Mouse (Mus musculus) forebrain, embryonic 10.5 days (tissue): ENCODE data around the gene Opcml. TPM values are rescaled to one million over a fixed set of nuclear protein-coding genes. Genes with fewer than 3 reads are reported as not detected.

Experiments
- DNase-seq: peaks from one replicate; pipeline ENCODE4 v3.0.0-alpha.2; 2017; ENCODE audit warnings: low spot score; ENCODE audit errors: extremely low spot score
- H3K27ac ChIP-seq: fragments of 300-500 bp; sonication (generic); 2 replicates; pipeline ENCODE4 v1.5.1; 2016; ENCODE audit warnings: mild to moderate bottlenecking
- H3K27me3 ChIP-seq: fragments of 300-500 bp; sonication (generic); 2 replicates; pipeline ENCODE4 v1.6.1; 2016; ENCODE audit warnings: mild to moderate bottlenecking; ENCODE audit not compliant: poor library complexity, severe bottlenecking
- H3K36me3 ChIP-seq: fragments of 300-500 bp; sonication (generic); replicated peaks from 2 replicates; pipeline ENCODE4 v1.6.1; 2016; ENCODE audit warnings: mild to moderate bottlenecking, moderate library complexity
- H3K4me1 ChIP-seq: fragments of 300-500 bp; sonication (generic); 2 replicates; pipeline ENCODE4 v1.6.1; 2016
- H3K4me3 ChIP-seq: fragments of 300-500 bp; sonication (generic); 2 replicates; pipeline ENCODE4 v1.5.1; 2016; ENCODE audit warnings: mild to moderate bottlenecking, moderate library complexity
- H3K9me3 ChIP-seq: fragments of 300-500 bp; sonication (generic); 2 replicates; pipeline ENCODE4 v1.6.1; 2016; ENCODE audit warnings: mild to moderate bottlenecking, moderate library complexity
- WGBS: fragments of 180-500 bp; shearing (Covaris S2); methylation state at CpG from one replicate; pipeline ENCODE4 v1.1.7; 2016; 5-methylcytosine and 5-hydroxymethylcytosine counted together
- polyA plus RNA-seq: library from polyadenylated mRNA; unstranded; fragments of >200 nt; fragmentation: Nextera tagmentation; extraction: Ambion mirVana; gene quantifications from 2 replicates; pipeline ENCODE4 v1.2.1, GENCODE M21; 2016

The Opcml gene
- polyA plus RNA-seq, 1 experiment from 2014 or later, result 1.4 TPM

GRCm38 (mm10) chr9:28588488-28588887, 797.9 kb downstream of the Opcml start:
- WGBS, result 96% methylated on average over 1 of the region's 1 CpGs
- Histone ChIP-seq H3K4me1 (peaks cover 17% of the 10 kb centered on the region), H3K36me3 (no peaks in the 10 kb centered on the region), H3K27me3 (no peaks in the 10 kb centered on the region), H3K27ac (no peak overlapping the region), H3K9me3 (no peaks in the 10 kb centered on the region), H3K4me3 (no peak overlapping the region)
- DNase-seq, result no peak

- no peaks in the 10 kb centered on the region for H3K36me3 ChIP-seq
- no peaks in the 10 kb centered on the region for H3K27me3 ChIP-seq
- H3K4me3 ChIP-seq, result no peak overlapping the region
- H3K27ac ChIP-seq, result 0 out of 2 replicates have a peak overlapping the region, but pooled peaks have one; percentile 51
- 21% methylated on average over 3 of the region's 3 CpGs for WGBS
- no peak for DNase-seq
- H3K4me1 ChIP-seq, result peaks cover 34% of the 10 kb centered on the region
- no peaks in the 10 kb centered on the region for H3K9me3 ChIP-seq
Observed at GRCm38 (mm10) chr9:28592208-28592607, 801.6 kb downstream of the Opcml start.

DNA sequence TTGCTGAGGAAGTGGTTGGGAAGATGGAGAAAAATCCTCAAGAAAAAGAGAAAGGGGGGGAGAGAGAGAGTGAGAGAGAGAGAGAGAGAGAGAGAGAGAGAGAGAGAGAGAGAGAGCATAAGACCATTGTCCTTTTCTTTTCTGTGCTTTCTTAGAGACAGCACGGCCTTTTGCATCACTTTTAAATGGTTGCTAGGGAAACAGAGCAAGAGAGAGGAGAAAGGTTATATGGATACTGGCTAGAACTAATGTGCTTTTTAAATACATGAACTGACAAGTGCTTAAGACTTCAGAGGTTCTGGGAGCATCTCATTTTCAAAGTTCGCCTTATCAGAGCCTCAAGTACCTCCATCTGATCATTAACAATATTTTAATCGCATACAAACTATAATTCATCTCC, 804.5 kb downstream of the Opcml start:
- peaks cover 29% of the 10 kb centered on the region for H3K4me1 ChIP-seq
- 85% methylated on average over 3 of the region's 3 CpGs for WGBS
- DNase-seq, result no peak
- no peaks in the 10 kb centered on the region for H3K9me3 ChIP-seq
- no peaks in the 10 kb centered on the region for H3K27me3 ChIP-seq
- H3K4me3 ChIP-seq, result no peak overlapping the region
- H3K27ac ChIP-seq, result peak overlapping the region; percentile 44; the same call in 1 of the 2 replicates
- no peaks in the 10 kb centered on the region for H3K36me3 ChIP-seq

GRCm38 (mm10) chr9:28605561-28605960, 815.0 kb downstream of the Opcml start:
- no peaks in the 10 kb centered on the region for H3K4me1 ChIP-seq
- no peaks in the 10 kb centered on the region for H3K27me3 ChIP-seq
- DNase-seq, result no peak
- H3K4me3 ChIP-seq, result no peak overlapping the region
- H3K9me3 ChIP-seq, result no peaks in the 10 kb centered on the region
- WGBS, result 83% methylated on average over 1 of the region's 1 CpGs
- no peaks in the 10 kb centered on the region for H3K36me3 ChIP-seq
- no peak overlapping the region for H3K27ac ChIP-seq

DNA sequence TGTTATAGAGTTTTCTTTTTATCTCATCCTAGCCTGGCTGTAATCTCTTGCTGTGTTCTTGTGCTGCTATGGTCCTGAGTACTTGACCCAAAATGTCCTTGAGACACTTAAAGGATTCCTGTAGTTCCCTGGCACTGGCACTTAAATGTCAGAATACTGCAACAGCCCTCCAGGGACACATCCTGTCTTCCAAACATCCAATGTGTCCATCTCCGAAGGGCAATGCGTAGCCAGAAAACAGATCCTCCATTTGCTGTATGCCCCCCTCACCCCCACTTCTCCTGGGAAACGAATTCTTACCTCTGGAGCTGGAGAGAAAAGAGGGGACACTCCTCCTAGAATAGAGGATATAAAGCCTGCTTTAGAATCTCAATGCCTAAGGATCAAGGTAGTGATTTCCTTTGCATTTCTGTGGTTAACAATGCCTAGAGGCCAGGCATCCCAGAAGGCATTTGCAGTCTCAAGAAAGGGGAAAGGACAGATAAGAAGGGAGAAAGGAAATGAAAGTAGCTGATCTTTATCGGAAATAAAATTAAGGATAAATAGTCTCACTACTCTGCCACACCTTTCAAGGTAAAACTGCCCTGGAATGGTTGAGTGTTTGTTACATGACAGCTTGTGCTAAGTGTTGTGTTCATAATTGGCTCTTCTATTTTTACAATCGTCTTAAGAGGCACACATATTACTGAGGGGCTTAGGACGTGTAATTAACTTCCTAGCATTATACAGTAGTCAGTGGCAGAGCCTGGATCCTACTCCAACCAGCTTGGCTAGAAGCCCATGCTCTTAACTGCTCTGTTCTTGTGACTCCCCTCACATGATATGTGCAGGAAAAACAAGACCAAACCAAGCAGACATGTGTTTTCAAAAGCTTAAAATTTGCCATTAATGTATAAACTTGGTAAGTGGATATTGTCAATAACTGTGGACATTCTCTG, 823.4 kb downstream of the Opcml start:
- Histone ChIP-seq H3K9me3 (no peaks in the 10 kb centered on the region), H3K27ac (no peak overlapping the region), H3K4me3 (no peak overlapping the region), H3K36me3 (no peaks in the 10 kb centered on the region), H3K4me1 (0 out of 2 replicates have a peak, but pooled peaks cover 7% of the 10 kb centered on the region), H3K27me3 (no peaks in the 10 kb centered on the region)
- DNase-seq, result no peak
- WGBS, result 37% methylated on average over 6 of the region's 6 CpGs

DNA sequence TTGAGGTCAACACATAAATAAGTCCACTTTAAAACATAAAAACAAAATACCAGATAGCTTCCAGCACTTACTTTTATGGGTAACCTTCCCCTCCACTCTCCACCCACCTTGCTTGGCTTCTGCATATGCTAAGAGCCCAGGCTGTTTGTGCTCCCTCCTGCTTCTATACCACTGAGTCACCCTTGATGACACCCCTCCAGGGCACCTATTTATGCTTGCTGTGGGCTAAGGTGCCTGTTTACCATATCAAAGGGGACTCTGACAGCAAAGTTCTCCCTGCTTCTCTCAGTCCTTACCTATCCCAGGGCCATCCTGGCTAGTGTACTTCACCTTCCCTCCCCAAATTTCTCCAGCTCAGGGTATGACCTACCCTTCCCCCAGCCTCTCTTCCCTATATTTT, 824.9 kb downstream of the Opcml start:
- Histone ChIP-seq H3K9me3 (no peaks in the 10 kb centered on the region), H3K4me1 (0 out of 2 replicates have a peak, but pooled peaks cover 7% of the 10 kb centered on the region), H3K4me3 (no peak overlapping the region), H3K27ac (no peak overlapping the region), H3K27me3 (no peaks in the 10 kb centered on the region), H3K36me3 (no peaks in the 10 kb centered on the region)
- DNase-seq, result no peak

DNA sequence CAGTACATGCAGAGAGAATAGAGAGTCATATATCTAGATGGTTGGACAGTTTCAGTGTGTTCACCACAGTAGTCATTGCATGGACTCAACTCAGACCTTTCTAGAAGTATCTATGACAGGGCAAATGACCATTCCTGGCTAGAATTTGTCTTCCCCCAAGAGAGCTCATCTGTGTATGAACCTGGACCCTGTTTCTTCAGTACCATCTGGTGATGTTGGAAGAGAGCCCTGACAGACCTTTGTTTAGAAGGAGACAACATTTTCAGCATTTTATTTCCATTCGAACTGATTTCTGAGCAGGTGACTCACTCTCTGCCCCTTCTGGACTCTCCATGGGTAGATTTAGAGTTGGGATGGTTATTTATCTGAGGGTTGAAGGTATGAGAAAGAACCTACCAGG, 827.1 kb downstream of the Opcml start:
- Histone ChIP-seq H3K27ac (no peak overlapping the region), H3K27me3 (no peaks in the 10 kb centered on the region), H3K36me3 (no peaks in the 10 kb centered on the region), H3K4me3 (no peak overlapping the region), H3K4me1 (0 out of 2 replicates have a peak, but pooled peaks cover 7% of the 10 kb centered on the region), H3K9me3 (no peaks in the 10 kb centered on the region)
- 72% methylated on average over 1 of the region's 1 CpGs for WGBS
- DNase-seq, result no peak

GRCm38 (mm10) chr9:28618186-28618892, 827.8 kb downstream of the Opcml start:
- 87% methylated on average over 2 of the region's 2 CpGs for whole genome bisulfite sequencing
- no peaks in the 10 kb centered on the region for H3K27me3 ChIP-seq
- 0 out of 2 replicates have a peak, but pooled peaks cover 7% of the 10 kb centered on the region for H3K4me1 ChIP-seq
- no peak overlapping the region for H3K4me3 ChIP-seq
- H3K36me3 ChIP-seq, result no peaks in the 10 kb centered on the region
- H3K27ac ChIP-seq, result no peak overlapping the region
- H3K9me3 ChIP-seq, result no peaks in the 10 kb centered on the region
- no peak for DNase-seq

DNA sequence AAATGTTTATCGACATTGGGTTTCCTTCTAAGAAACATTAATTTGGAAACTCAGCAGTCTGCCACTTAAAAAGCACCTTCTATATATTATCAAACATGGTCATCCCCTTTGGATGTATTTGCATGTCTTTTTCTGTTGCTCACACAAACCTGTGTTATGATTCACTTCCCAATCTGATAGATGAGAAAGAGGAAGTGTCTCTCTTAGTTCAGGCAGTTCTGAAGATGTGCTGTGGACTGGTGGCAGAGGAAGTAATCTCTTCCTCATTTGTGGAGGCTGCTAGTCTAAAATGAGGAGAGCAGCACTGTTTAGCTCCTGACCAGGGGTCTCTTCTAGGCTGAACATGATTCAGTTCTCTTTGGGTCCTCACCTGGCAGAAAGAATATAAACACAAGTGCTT, 831.4 kb downstream of the Opcml start:
- Histone ChIP-seq H3K27ac (no peak overlapping the region), H3K4me3 (no peak overlapping the region), H3K9me3 (no peaks in the 10 kb centered on the region), H3K4me1 (no peaks in the 10 kb centered on the region), H3K36me3 (no peaks in the 10 kb centered on the region), H3K27me3 (no peaks in the 10 kb centered on the region)
- DNase-seq, result no peak
- WGBS, result 95% methylated on average over 1 of the region's 1 CpGs

DNA sequence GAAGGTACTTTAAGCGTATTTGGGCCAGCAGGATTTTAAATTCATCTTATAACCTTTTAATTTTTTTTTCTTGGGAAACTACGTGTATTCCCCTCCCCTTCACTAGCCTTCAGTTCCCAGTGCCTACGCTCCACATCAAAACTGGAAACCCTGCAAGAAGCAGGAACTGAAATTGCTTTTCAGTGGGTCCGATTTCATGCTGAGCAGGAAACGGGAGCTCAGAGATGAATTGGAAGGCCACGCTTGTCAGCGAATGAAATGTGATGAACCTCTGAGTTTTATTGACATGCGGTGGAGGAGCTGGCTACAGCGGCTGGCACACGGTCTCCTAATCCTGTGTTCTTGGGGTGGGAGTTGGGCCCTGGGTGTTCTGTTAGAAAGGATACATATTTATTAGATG, 834.3 kb downstream of the Opcml start:
- no peaks in the 10 kb centered on the region for H3K36me3 ChIP-seq
- H3K4me3 ChIP-seq, result no peak overlapping the region
- 67% methylated on average over 10 of the region's 10 CpGs for WGBS
- H3K4me1 ChIP-seq, result no peaks in the 10 kb centered on the region
- H3K27ac ChIP-seq, result no peak overlapping the region
- no peaks in the 10 kb centered on the region for H3K27me3 ChIP-seq
- no peaks in the 10 kb centered on the region for H3K9me3 ChIP-seq
- no peak for DNase-seq

DNA sequence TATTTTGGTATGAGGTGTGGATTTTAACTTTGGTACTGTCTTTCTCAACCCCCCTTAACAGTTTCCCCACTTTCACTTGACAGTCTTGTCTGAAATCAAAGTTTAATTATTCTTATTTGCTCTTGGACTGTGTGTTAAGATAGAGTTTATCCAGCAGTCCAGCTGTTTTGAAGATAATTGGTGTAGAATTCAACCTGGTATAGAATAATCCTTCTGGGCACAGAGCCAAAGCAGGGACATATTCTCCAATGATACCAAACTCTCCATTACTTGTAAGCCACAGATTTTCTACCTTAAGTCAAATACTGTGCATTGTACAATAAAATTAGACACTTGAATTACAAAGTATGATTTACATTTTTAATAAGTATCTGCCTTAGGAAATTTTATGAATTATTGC, 852.2 kb downstream of the Opcml start:
- Histone ChIP-seq H3K9me3 (no peaks in the 10 kb centered on the region), H3K4me3 (no peak overlapping the region), H3K36me3 (no peaks in the 10 kb centered on the region), H3K27ac (no peak overlapping the region), H3K27me3 (no peaks in the 10 kb centered on the region), H3K4me1 (peaks cover 11% of the 10 kb centered on the region)
- DNase-seq, result no peak

- no peaks in the 10 kb centered on the region for H3K9me3 ChIP-seq
- 62% methylated on average over 2 of the region's 2 CpGs for WGBS
- no peak overlapping the region for H3K4me3 ChIP-seq
- peaks cover 11% of the 10 kb centered on the region for H3K4me1 ChIP-seq
- no peak overlapping the region for H3K27ac ChIP-seq
- no peak for DNase-seq
- H3K36me3 ChIP-seq, result no peaks in the 10 kb centered on the region
- no peaks in the 10 kb centered on the region for H3K27me3 ChIP-seq
Observed at GRCm38 (mm10) chr9:28644063-28644462, 853.5 kb downstream of the Opcml start.

GRCm38 (mm10) chr9:28650089-28650488, 859.5 kb downstream of the Opcml start:
- H3K9me3 ChIP-seq, result no peaks in the 10 kb centered on the region
- H3K27me3 ChIP-seq, result no peaks in the 10 kb centered on the region
- DNase-seq, result no peak
- WGBS, result 58% methylated on average over 4 of the region's 4 CpGs
- H3K36me3 ChIP-seq, result no peaks in the 10 kb centered on the region
- no peak overlapping the region for H3K27ac ChIP-seq
- no peaks in the 10 kb centered on the region for H3K4me1 ChIP-seq
- H3K4me3 ChIP-seq, result no peak overlapping the region
